Mouse (Mus musculus): ENCODE data around the gene Il5. TPM values are rescaled to one million over a fixed set of nuclear protein-coding genes. Genes with fewer than 3 reads are reported as not detected.

The Il5 gene
- total RNA-seq (2021), result not detected
- long read RNA-seq, experiment 1, result 0 reads
- long read RNA-seq, experiment 2, result 0 reads

DNA sequence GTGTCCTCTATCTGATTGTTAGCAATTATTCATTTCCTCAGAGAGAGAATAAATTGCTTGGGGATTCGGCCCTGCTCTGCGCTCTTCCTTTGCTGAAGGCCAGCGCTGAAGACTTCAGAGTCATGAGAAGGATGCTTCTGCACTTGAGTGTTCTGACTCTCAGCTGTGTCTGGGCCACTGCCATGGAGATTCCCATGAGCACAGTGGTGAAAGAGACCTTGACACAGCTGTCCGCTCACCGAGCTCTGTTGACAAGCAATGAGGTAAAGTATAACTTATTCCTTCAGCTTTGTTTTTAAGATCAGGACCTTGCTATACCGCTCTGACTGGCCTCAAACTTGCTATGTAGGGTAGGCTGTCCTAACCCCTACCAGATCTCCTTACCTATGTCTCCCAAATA lies at the start of gene Il5:
Gene Il5, plus strand, starts transcription at position 80 of the 400 bp plus-strand sequence.
- no peak for DNase-seq (ENCODE audit: low spot score in 2 of 2)

DNA sequence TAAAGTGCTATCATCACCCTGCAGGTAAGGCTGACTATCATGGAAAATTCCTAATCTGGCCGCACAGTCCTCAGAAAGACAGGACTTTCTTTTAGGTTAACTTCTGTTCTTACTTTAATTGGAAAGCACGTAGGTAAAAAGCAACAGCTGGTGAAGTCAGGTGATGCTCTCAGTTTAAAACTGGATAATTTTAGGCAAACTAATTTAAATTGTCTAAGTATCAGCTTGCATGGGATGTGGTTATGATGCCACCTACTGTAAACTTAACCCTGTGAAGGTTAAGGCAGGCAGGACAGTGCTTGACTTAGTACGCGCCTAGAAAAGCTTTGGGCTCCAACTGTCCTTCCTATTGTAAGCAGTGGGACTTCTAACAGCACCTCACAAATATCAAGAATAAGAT lies 49.2 kb upstream of the Il5 start:
- DNase-seq (ENCODE audit: low spot score in 2 of 2), result no peak

DNA sequence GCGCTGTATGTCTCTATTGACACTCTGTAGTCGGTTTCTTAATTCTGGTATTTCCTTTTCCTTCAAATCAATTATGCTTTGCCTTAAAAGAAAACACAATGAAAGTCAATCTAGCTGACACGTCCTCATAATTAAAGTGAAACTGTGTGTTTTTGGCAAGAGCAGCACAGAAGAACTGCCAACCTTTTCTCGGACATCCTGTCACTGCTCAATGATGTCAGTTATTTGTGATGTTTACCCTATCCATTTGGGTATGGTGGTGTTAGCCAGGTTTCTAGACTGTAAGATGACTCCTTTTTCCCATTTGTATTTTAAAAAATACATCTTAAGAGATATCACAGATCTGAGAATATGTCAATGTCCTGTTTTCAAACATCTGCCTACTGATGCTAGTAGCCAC lies 40.5 kb upstream of the Il5 start:
- DNase-seq (ENCODE audit: low spot score in 2 of 2), result no peak

DNA sequence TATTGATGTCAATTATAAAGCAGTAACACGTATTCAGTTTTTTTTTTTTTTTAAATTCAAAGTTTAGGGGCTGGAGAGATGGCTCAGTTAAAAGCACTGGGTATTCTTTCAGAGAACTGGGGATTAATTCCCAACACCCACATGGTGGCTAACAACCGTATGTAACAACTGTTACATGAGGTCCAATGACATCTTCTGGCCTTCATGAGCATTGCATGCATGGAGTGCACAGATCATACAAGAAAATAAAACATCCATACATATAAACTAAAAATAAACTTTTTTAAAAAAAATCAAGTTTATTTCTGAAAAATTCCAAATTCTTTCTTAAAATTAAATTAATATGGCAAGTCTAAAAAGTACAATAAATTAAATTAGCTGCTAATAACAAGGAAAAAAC lies 38.9 kb upstream of the Il5 start:
- DNase-seq (ENCODE audit: low spot score in 2 of 2), result no peak

DNA sequence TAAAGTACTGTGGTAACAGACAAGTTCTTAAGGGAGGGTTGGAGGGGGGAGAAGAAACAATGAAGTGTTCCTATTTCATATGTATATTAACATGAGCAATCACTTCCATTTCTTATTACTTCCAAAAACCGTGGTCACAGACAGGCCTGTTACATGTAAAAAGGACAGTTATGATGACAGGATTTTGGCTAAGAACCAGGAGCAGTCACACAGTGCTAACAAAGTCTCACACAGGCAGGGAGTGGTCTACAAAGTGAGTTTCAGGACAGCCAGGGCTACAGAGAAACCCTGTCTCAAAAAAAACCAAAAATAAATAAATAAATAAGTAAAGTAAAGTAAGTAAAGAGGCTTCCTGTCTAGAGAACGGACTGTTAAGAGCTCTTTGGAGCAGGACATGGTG lies 38.4 kb upstream of the Il5 start:
- no peak for DNase-seq (ENCODE audit: low spot score in 2 of 2)

DNA sequence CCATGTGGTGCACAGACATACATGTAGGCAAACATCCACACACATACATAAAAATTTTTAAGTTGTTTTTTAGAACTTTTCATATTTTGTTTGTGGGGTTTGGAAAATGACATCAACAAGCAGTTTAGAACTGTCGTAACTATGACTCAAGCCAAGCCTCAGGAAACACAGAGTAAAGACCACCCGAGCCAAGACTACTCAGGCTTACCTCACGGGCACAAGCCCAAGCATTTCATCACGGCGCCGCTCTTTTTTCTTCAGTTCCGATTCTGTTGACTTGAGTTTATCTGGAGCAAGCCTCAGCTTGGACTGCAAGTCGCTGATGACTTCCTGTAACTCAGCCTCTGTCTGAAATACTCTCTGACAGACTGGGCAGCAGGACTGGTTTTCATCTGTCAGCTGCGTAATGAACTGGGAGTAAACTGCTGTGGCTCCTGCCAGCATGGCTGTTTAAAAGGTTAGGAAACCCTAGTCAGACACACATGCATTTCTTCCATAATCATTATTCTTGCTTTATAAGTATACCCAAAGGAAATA lies 37.5 kb upstream of the Il5 start:
- no peak for DNase-seq (ENCODE audit: low spot score in 2 of 2)

DNA sequence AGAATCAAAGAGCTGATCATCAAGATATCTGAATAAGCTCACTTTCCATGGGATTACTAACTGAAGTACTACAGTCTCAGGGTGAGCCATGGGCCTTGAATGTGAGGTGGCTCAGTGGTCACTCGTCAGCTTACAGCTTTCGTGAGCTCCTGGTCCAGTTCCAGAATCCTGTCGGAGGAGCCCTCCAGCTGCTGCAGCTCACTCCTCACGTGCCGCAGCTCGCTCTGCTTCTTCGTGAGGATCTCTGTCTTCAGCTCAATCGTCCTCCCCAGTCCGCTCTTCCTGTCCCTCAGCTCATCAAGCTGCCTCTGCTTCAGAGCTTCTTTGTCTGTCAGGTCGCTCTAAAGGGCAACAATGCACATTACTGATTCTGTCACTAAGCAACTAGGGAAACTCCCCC lies 28.6 kb upstream of the Il5 start:
- no peak for DNase-seq (ENCODE audit: low spot score in 2 of 2)

DNA sequence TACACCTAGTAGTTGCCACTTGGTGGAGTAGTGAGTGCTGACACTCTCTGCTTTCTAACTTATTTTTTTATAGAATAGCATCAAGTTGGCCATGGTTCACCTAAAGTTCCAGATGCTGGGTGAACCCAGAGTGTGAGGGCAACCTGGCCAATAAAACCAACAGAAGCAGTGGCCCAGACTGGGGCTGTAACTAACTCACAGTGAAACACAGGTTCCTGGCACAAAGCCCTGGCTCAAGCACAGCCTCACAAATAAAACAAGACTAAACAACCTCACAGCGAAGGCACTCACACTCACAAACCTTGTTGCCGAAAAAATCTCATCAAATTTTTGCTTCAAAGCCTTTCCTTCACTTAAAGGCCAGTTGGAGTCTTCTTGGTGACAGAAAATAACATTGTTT lies 22.1 kb upstream of the Il5 start:
- no peak for DNase-seq (ENCODE audit: low spot score in 2 of 2)

DNA sequence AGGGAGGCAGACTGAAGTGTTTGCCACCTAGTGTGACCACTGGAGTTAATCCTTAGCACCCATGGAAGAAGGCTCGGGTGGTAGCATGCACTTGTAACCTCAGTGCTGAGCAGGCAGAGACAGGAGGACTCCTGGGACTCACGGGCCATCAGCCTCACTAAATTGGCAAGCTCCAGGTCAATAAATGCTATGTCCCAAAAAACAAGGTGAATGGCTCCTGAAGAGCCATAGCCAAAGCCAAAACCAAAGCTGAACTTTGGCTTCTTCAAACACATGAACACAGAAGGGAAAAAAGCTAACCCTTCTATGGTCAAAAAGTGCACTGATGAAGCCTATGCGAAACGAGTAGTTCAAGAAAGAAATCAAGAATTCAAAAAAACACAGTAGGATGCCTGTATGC lies 21.2 kb upstream of the Il5 start:
- DNase-seq (ENCODE audit: low spot score in 2 of 2), result no peak

DNA sequence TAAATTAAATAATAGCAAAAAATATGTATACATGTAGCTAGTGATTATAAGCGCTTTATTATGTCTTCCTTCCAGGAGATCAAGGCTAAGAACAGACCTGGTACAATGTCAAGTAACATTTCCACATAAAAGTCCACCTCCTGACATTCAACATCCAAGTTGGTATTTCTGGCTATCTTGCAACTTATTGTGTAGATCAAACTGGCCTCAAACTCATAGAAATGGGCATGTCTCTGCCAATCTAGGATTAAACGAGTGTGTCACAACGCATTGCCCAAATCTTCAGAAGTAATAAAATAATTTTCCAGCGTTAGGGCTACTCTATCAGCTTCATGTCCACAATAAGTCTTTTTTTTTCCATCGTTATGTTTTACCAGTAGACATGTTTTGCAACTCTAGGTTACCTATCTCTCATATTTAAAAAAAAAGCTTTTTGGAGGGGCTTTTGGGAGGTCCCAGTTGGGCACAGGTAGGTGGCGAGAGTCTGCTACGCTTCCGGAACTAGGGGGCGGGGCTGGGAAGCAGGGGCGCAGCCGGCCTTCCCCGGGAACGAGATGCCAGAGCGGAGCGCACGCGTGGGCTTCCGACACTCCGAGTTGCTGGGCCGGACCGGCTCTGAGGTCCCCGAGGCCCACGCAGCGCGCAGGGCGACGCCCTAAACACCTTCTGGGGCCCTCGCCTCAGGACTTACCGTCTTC lies 14.2 kb upstream of the Il5 start:
- DNase-seq (ENCODE audit: low spot score in 2 of 2), result peak; percentile 17 to 18

DNA sequence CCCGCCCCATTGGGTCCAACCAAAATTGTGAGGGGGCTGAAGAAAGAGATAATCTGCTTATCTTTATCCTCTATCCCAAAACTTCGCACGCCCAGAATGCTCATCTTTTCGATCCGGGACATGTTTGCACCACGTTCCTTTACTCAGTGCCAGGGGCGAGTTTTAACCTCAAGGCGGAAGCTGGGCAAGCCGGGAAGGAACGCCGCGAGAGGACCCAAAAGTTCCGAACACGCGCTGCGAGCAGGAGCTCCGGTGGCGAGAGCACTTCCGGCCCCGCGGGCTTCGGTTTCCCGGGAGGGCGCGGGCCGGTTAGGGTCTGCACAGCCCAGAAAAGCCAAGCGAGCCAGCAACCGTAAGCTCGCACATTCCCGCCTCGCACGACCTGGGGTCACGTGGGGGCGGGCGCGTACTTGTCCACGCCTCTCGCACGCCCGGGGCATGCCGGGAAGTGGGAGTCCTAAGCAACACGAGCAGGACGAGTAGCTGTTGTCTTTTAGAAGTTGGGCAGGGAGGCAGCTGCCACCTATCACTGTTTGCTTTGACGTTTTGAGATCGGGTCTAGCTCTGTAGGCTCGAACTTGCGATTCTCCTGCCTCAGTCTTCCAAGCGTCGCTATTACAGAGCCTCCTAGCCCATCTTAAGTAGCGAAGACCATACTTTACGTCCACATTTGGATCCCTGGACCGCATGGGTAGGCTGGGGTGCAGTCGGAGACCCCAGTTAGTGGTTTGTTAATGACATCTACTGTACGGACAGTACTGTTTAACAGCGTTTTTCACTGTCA lies 13.5 kb upstream of the Il5 start, which contains the start of gene Rad50:
Gene Rad50, minus strand, starts transcription at position 386 of the 784 bp plus-strand sequence.
- DNase-seq (ENCODE audit: low spot score in 2 of 2), result peak; percentile 92 to 94

DNA sequence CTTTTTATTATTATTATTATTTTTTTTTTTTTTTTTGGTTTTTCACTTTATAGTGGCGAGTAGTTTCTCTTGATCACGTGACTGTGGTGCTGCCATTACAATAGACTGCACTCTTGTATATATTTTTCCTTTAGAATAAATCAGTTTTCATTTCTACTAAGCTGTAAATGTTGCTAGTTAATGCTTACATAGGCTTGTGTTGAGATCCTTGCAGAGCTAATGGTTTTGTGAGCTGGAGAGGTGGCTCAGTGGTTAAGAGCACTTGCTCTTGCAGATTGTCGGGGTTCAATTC lies 12.9 kb upstream of the Il5 start:
- DNase-seq (ENCODE audit: low spot score in 2 of 2), result no peak

DNA sequence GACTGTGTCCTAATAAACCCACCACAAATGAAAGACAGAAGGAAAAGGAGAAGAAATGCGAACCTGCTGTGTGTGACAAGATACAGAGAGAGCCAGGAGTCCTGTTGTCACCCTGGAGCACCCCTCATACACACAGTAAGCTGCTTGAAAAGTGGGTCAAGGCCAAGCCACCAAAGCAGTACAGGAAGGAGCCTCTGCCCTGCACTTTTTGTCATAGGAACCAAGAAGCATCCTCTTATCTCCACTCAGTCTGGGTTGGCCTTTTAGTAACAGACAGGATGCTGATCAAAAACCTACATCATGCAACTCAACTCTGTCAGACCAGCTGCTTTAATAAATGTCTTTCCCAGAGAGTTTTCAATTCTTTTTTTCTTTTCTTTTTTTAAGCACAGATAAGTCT lies 893 bp upstream of the Il5 start:
- no peak for DNase-seq (ENCODE audit: low spot score in 2 of 2)

DNA sequence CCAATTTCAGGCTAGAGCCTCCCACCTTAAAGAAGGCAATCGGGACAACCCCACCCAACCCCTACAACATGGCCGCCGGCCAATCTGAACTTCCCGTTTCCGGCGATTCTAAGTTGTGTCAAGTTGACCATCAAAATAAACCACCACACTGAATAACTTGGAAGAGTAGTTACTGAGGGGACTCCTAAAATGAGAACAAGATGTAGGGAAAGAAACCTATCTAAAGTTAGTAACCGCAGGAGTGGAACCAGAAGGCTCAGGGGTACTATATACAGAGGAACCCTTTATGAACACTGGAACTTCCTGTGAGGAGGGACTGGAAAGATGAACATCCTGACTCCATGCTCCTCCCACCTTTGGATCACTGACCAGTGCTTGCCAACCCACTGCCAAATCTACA lies 10.9 kb downstream of the Il5 start:
- no peak for DNase-seq (ENCODE audit: low spot score in 2 of 2)

DNA sequence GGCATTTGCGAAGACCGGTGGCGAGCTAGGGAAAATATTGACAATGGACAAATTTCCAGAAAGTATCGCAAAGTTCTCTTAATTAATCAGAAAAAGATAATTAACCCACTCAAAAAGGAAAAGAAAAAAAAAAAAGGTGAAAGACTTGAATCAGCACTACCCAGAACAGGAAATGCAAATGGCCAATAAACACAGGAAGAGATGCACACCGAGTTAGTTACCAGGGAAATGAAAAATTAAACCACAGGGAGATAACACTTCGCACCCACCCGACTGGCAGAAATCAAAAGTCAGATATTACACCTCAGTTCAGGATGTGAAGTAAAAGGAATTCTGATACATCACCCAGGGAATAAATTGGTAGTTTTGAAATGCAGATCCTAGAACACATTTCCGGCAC lies 11.7 kb downstream of the Il5 start:
- DNase-seq (ENCODE audit: low spot score in 2 of 2), result no peak

DNA sequence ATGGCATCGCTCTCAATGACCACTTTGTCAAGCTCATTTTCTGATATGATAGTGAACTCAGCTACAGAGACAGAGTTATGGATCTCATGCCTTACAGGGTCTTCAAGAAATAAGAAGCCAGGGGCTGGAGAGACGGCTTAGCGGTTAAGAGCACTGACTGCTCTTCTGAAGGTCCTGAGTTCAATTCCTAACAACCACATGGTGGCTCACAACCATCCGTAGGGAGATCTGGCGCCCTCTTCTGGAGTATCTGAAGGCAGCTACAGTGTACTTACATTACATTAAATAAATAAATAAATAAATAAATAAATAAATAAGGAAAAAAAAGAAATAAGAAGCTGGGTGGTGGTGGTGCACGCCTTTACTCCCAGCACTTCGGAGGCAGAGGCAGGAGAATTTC lies 13.2 kb downstream of the Il5 start:
- DNase-seq (ENCODE audit: low spot score in 2 of 2), result no peak

DNA sequence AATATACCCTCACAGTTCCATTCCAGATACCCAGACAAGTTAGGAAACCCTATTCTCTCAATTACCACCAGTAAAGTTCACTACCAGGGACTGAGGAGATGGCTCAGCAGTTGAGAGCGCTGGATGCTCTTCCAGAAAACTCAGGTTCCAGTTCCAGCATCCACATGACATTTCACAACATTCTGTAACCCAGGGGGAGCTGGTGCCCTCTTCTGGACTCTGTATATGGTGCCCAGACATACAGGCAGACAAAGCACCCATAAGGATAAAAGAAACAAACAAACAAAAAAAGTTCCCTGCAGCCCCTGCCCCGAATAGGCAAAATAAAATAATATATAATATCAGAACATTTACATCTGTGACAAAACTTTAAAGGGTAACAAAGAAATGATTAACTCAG lies 13.8 kb downstream of the Il5 start:
- DNase-seq (ENCODE audit: low spot score in 2 of 2), result no peak

DNA sequence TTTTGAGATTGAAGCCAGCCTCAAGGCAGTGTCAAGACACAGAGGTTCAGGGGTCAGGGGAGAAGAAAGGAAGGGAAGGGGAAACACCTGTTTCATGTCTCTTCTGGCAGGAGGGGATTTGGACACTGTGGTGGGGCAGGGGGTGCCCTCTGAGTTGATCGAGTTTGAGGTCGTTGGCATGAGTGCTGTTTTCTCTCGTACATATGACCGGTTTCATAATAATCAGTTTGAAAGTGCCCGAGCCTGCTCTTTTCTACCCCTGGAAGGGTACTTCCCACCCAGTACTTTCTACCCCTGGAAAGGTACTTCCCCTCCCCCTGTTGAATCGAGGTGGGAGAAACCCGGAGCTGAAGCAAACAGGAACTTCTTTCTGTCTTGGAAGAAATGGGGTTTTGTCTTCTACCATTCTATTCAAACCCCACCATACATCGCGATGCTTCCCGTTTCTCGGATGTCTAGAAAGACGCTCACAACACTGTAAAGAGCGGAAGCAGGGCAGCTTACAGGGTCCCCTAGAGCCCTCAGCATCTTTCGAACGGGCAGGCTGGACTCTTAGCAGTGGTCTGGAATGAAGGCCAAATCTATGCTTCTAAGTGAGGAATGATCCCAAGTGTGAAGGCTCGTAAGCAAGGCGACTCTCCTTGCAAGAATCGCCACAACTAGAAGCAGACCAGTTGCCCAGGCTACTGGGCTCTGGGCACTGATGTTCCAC lies 14.5 kb downstream of the Il5 start:
- no peak for DNase-seq (ENCODE audit: low spot score in 2 of 2)

DNA sequence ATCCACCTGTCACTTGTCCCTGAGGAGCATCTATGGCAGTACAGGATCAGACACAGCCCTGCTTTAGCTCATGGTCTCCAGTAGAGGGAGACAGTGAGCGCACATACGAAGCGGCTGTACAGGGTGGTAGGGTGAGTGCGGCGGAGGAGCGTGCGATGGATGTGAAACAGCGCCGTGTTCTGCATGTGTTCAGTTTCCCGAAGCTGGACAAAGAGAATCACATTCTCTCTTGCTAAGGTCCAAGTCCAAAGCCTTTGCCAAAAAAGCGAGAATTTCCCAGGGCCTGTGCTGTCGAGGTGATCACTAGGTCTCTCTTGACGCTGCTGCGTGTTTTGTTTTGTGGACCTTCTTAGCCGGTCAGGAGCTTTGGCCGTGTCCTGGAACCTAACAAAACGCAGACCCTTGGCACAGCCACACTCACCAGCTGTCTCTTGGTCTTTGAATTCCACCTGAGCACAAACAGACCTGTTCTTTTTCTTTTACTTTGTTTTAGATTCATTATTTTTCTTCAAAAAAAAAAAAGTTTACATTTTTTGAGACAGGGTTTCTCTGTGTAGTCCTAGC lies 15.2 kb downstream of the Il5 start:
- peak; percentile 55 to 61 for DNase-seq (ENCODE audit: low spot score in 2 of 2)

DNA sequence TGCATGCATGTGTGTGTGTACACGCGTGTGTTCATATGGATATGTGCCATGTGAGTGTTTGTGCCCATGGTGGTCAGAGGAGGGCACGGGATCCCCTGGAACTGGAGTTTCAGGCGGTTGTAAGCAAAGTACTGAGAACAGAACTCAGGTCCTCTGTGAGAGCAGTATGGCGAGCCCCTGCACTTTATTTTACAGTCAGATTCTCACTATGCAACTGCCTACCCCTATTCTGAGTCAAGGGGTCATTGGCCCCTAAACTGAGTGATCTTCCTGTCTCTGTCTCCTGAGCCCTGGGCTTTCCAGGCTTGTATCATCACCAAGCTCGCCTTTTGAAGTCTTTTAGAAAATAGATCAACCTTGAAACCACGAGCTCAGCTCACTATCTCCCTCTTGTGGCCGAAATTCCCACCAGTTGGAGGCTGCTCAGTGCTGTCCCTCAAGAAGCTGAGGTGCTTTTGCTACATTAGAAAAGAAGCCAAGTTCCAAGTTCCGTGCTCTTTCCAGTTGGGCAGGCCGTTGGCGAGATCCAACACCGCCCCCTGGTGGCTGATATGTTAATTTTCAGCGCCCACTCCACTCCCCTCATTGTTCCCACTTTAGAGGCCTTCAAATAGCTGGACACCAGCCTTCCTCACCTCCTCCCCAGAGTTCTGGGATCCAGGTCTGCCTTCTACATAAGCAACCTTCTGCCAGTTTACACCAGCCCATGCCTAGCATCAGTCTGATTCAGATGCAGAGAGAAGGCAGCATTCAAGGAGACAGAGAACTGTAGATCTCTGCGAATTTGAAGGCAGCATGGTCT lies 16.4 kb downstream of the Il5 start:
- DNase-seq (ENCODE audit: low spot score in 2 of 2), result peak; percentile 78 to 79

DNA sequence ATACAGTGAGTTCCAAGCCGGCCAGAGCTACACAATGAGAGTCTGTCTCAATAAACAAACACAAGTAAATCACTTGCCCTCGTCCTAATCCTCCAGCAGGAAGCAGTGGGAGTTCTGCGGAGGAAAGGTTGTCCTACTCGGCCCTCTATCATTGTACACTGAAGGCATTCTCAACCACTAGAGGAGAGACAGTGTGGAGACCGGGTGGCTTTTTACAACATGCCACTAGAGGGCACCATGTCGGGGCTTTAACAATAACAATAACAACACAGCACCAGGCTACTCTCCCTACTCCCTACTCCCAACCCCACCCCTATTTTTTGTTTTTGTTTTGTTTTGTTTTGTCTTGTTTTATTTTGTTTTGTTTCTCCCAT lies 17.0 kb downstream of the Il5 start:
- peak; percentile 48 to 57 for DNase-seq (ENCODE audit: low spot score in 2 of 2)

All from left cerebral cortex, adult 18-20 months (tissue).